Mouse (Mus musculus) bone marrow macrophage, adult 2 months (primary cell): Measurements from ENCODE around the gene Olfr773. TPM values are rescaled to one million over a fixed set of nuclear protein-coding genes. Genes with fewer than 3 reads are reported as not detected.
"Not testable (repeated sequence)": the region's sequence is repeated elsewhere in the genome, so short reads cannot be mapped to it uniquely, and the experiment has no call there.

Source experiments
- H3K27ac ChIP-seq: 2 replicates; pipeline ENCODE4 v1.5.1; 2012; ENCODE audit warnings: low read depth, low read length; ENCODE audit not compliant: insufficient read depth
- H3K4me1 ChIP-seq: 2 replicates; pipeline ENCODE4 v1.6.1; 2012; ENCODE audit warnings: low read length; ENCODE audit not compliant: control insufficient read depth, insufficient read depth
- H3K4me3 ChIP-seq: 2 replicates; pipeline ENCODE4 v1.5.1; 2012; ENCODE audit warnings: mild to moderate bottlenecking, low read length, moderate library complexity; ENCODE audit not compliant: insufficient read depth
- CTCF ChIP-seq: IDR thresholded peaks from 2 replicates; pipeline ENCODE4 v1.5.1; 2012; ENCODE audit warnings: low read depth, mild to moderate bottlenecking, low read length, moderate library complexity
- POLR2A ChIP-seq: IDR thresholded peaks from 2 replicates; pipeline ENCODE4 v1.6.1; 2012; ENCODE audit warnings: mild to moderate bottlenecking, low read depth, low read length, borderline replicate concordance
- polyA plus RNA-seq: library from polyadenylated mRNA; stranded (reverse); fragments of >200 nt; gene quantifications from 2 replicates; pipeline ENCODE4 v1.2.4, GENCODE M21; 2012; ENCODE audit not compliant: missing spikeins, insufficient read depth, insufficient read length

Olfr773 gene
- not detected in 2 replicates for polyA plus RNA-seq

- not testable (repeated sequence) for H3K4me1 ChIP-seq, H3K4me3 ChIP-seq, H3K27ac ChIP-seq
Measured at GRCm38 (mm10) chr10:129187319-129187718, at the start of gene Olfr773. TSS of gene Olfr773 (minus strand) at chr10:129187419.

- TF ChIP-seq POLR2A, result no peak
- no peaks in the 10 kb centered on the region for H3K4me1 ChIP-seq
- no peak within 1 kb of the TSS for H3K4me3 ChIP-seq
- H3K27ac ChIP-seq, result no peak within 1 kb of the TSS
Measured at GRCm38 (mm10) chr10:129235904-129236303, 48.7 kb upstream of the Olfr773 start, which contains the start of gene Olfr774. TSS of gene Olfr774 (plus strand) at chr10:129236204.

DNA sequence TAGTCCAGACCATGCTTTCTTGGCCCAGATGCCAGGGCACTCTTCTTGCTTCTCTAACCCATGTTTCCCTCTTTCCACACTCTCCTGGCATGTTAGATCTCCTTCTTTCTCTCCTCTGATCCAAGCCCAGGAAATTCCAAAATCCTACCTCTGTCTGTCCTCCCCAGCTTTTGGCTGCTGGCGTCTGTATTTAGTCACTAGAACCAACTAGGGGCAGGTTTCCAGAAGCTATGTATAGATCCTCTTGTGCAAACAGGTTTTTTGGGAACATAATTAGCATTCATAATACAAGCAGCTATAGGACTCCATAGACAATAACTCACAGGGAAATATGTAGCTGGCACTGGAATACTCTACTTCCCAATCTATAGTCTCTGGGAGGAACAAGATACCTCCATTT is 43.5 kb upstream of the Olfr773 start:
- no peaks in the 10 kb centered on the region for H3K4me1 ChIP-seq
- TF ChIP-seq CTCF, result no peak
- no peak for TF ChIP-seq POLR2A
- H3K27ac ChIP-seq, result no peak overlapping the region
- no peak overlapping the region for H3K4me3 ChIP-seq

- H3K4me3 ChIP-seq, H3K27ac ChIP-seq, H3K4me1 ChIP-seq: not testable (repeated sequence)
Measured at GRCm38 (mm10) chr10:129177821-129178220, 9.4 kb downstream of the Olfr773 start, which contains the start of gene Olfr772. TSS of gene Olfr772 (minus strand) at chr10:129177921.

DNA sequence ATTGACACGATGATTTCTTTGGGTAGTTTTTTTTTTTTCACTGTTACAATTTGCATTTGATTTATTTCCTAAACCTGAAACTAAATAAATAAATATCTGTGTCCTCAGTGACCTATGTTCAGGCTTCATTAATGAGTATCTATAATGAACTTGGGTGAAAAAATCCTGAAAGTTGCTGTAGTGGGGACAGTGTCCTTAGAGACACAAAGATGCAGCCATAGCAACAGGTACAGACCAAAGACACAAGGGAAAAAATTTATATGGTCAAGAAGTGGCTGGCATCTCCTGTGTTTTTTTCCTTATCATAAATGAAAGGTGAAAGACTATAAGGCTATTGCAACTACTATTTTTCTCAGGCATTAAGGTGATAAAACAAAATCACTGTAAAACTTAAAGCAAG is 22.6 kb downstream of the Olfr773 start, which contains the start of gene Olfr771:
Gene Olfr771 (minus strand): TSS at position 101 of the 400 bp plus-strand sequence.
- Histone ChIP-seq H3K4me1 (no peaks in the 10 kb centered on the region), H3K4me3 (no peak within 1 kb of the TSS), H3K27ac (no peak within 1 kb of the TSS)
- TF ChIP-seq CTCF (no peak), POLR2A (no peak)

DNA sequence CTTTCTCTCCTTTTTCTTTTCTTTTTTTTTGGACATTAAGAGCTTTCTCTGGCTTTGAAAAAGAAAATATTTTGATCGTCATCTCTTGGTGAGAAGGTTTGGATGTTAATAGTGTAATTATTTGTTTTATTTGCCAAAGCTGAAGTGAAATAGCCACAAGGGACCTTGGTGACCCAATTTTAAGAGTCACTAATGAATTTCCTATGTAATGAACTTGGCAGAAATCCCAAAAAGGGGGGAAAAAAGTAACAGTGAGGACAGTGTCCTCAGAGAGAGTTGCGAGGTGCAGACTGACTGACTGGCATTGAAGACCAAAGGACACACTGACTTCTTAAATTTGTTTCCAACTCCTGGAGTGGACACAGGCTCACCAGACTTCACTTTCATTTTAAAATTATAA is 48.3 kb downstream of the Olfr773 start, which contains the start of gene Olfr770:
Gene Olfr770 (minus strand): TSS at position 101 of the 400 bp plus-strand sequence.
- TF ChIP-seq POLR2A, result no peak
- no peak for TF ChIP-seq CTCF
- Histone ChIP-seq H3K27ac (no peak within 1 kb of the TSS), H3K4me1 (no peaks in the 10 kb centered on the region), H3K4me3 (no peak within 1 kb of the TSS)

Other genes with a start within 250 kb of the Olfr773 start
- gene Mettl7b, start 226.4 kb downstream of the Olfr773 start, polyA plus RNA-seq, result not detected in 2 replicates
- not detected in 2 replicates for gene Olfr9, start 198.0 kb downstream of the Olfr773 start, polyA plus RNA-seq
- gene Olfr763, start 176.6 kb downstream of the Olfr773 start, polyA plus RNA-seq, result not detected in 2 replicates
- not detected in 2 replicates for gene Olfr764-ps1, start 147.5 kb downstream of the Olfr773 start, polyA plus RNA-seq
- gene Olfr765, start 137.4 kb downstream of the Olfr773 start, polyA plus RNA-seq, result not detected in 2 replicates
- gene Olfr766-ps1, start 118.4 kb downstream of the Olfr773 start, polyA plus RNA-seq, result not detected in 2 replicates
- not detected in 2 replicates for gene Olfr767, start 104.5 kb downstream of the Olfr773 start, polyA plus RNA-seq
- gene Olfr768, start 88.0 kb downstream of the Olfr773 start, polyA plus RNA-seq, result not detected in 2 replicates
- gene Olfr769, start 69.6 kb downstream of the Olfr773 start, polyA plus RNA-seq, result not detected in 2 replicates
- gene Olfr770, start 48.4 kb downstream of the Olfr773 start, polyA plus RNA-seq, result not detected in 2 replicates
- gene Olfr771, start 22.7 kb downstream of the Olfr773 start, polyA plus RNA-seq, result not detected in 2 replicates
- not detected in 2 replicates for gene Olfr772, start 9.5 kb downstream of the Olfr773 start, polyA plus RNA-seq
- not detected in 2 replicates for gene Olfr774, start 48.8 kb upstream of the Olfr773 start, polyA plus RNA-seq
- not detected in 2 replicates for gene Olfr775, start 61.0 kb upstream of the Olfr773 start, polyA plus RNA-seq
- gene Olfr776, start 71.7 kb upstream of the Olfr773 start, polyA plus RNA-seq, result not detected in 2 replicates
- 0.15 TPM in 1 of 2 replicates, not detected in the other for gene Olfr777, start 84.1 kb upstream of the Olfr773 start, polyA plus RNA-seq
- not detected in 2 replicates for gene Olfr780, start 130.7 kb upstream of the Olfr773 start, polyA plus RNA-seq
- gene Olfr781, start 141.4 kb upstream of the Olfr773 start, polyA plus RNA-seq, result not detected in 2 replicates
- gene Olfr782, start 161.4 kb upstream of the Olfr773 start, polyA plus RNA-seq, result not detected in 2 replicates
- not detected in 2 replicates for gene Olfr784, start 196.7 kb upstream of the Olfr773 start, polyA plus RNA-seq
- gene Olfr785, start 218.0 kb upstream of the Olfr773 start, polyA plus RNA-seq, result not detected in 2 replicates
- gene Olfr786, start 239.9 kb upstream of the Olfr773 start, polyA plus RNA-seq, result not detected in 2 replicates